Mouse (Mus musculus): ENCODE measurements around the gene Fgfr2. TPM values are rescaled to one million over a fixed set of nuclear protein-coding genes. Genes with fewer than 3 reads are reported as not detected.

Gene Fgfr2
- polyA plus RNA-seq, 1 experiment from 2014 or later = 11.2 TPM

DNA sequence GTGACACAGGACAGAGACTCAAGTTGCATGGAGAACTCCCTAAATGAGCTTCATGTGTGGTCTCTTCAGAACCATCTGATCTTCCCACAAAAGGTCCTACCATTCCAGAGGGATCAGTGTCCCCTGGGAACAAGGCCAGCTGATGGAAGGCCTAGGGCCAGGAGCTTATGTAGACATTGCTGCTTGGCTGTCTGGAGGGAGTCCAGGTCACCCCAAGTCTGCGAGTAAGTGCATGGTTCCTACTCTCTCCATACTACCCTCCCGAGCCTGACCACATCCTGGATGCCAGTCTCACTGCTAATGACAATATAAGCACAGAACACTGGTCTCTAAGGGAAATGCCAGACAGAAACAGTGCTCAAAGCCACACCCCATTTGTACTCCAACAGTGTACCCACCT is 39.0 kb upstream of the Fgfr2 start:
- no peak overlapping the region for H3K4me3 ChIP-seq (ENCODE audit: low read depth, low read length)
- H3K27me3 ChIP-seq (ENCODE audit: insufficient read depth, low read length) = no peaks in the 10 kb centered on the region
- no peak overlapping the region for H3K27ac ChIP-seq (ENCODE audit: low read depth)
- no peak overlapping the region for H3K9ac ChIP-seq (replicated peaks)
- 35% methylated on average over 2 of the region's 2 CpGs for WGBS (ENCODE audit: insufficient replicate concordance)
- no peaks in the 10 kb centered on the region; the same call in 1 of the 2 replicates for H3K4me1 ChIP-seq (ENCODE audit: insufficient read depth)
- TF ChIP-seq EP300 (IDR thresholded peaks at IDR 0.05; ENCODE audit: low read depth) = no peak
- TF ChIP-seq CTCF (IDR thresholded peaks at IDR 0.05; ENCODE audit: low read depth) = no peak
- H3K9me3 ChIP-seq (ENCODE audit: low read length) = no peaks in the 10 kb centered on the region
- H3K36me3 ChIP-seq (replicated peaks; ENCODE audit: insufficient read depth, low read length) = no peaks in the 10 kb centered on the region
- no peak for DNase-seq
- ATAC-seq = no peak
- H3K4me2 ChIP-seq (ENCODE audit: low read depth, low read length) = no peak overlapping the region

DNA sequence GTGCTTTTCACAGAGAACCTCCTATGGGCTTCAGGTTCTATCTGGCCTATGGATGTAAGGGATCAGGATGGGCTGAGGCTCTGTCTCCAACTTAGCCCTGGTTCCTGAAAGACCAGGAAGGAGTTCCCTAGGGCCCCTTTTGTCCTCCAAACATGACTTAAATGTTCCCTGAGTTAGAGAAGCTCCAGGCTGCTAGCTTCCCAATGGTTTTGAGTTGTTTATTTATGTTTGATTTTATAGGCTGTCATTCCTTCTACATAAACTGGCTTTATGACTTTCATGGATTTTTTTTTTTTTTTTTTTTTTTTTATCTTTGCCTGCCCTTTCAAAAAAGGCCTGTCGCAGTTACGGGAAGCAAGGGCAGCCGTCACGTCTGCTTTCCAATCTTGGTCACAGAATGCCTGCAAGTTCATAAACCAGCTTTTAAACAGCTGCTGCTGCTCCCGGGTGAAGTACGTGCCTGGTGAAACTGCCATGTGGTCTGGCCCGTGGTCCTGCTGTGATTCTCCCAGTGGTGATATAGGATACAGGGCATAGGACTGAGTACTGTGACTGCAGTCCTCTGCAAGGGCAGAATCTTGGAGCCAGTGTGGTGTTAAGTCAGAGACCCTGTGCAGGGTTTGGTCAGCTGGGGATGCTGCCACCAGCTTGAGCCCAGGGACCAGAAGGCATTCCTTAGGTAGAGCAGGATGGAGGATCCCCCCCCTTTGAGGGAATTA is 38.4 kb upstream of the Fgfr2 start:
- Histone ChIP-seq H3K27ac (ENCODE audit: low read depth) (no peak overlapping the region), H3K4me2 (ENCODE audit: low read depth, low read length) (no peak overlapping the region), H3K9ac (replicated peaks) (no peak overlapping the region), H3K27me3 (ENCODE audit: insufficient read depth, low read length) (no peaks in the 10 kb centered on the region), H3K4me3 (ENCODE audit: low read depth, low read length) (no peak overlapping the region), H3K36me3 (replicated peaks; ENCODE audit: insufficient read depth, low read length) (no peaks in the 10 kb centered on the region), H3K4me1 (ENCODE audit: insufficient read depth) (no peaks in the 10 kb centered on the region; the same call in 1 of the 2 replicates), H3K9me3 (ENCODE audit: low read length) (no peaks in the 10 kb centered on the region)
- TF ChIP-seq CTCF (IDR thresholded peaks at IDR 0.05; ENCODE audit: low read depth) (no peak), EP300 (IDR thresholded peaks at IDR 0.05; ENCODE audit: low read depth) (no peak)
- ATAC-seq (no peak), DNase-seq (no peak)
- WGBS (ENCODE audit: insufficient replicate concordance) = 65% methylated on average over 7 of the region's 7 CpGs

DNA sequence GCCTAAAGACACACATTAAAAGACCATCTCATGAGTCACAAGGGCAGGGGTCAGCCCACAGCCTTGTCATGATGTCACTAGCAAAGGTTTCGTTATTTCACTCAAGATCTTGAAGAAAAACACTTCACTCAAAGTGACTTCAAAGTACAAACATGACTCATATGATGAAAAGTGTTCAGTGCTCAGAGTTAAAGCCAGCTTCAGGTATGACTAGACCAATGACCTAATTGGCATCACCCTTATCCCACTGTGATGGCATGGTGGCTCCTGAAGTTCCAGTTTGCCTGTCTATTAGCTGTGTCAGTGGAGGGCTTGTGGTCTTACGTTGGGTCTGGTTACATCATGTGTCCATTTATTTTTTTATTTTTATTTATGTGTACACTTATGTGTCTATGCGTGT is 36.4 kb upstream of the Fgfr2 start:
- Histone ChIP-seq H3K27me3 (ENCODE audit: insufficient read depth, low read length) (no peaks in the 10 kb centered on the region), H3K9me3 (ENCODE audit: low read length) (no peaks in the 10 kb centered on the region), H3K4me3 (ENCODE audit: low read depth, low read length) (no peak overlapping the region), H3K27ac (ENCODE audit: low read depth) (no peak overlapping the region), H3K4me1 (ENCODE audit: insufficient read depth) (no peaks in the 10 kb centered on the region; the same call in 1 of the 2 replicates), H3K4me2 (ENCODE audit: low read depth, low read length) (no peak overlapping the region), H3K36me3 (replicated peaks; ENCODE audit: insufficient read depth, low read length) (no peaks in the 10 kb centered on the region), H3K9ac (replicated peaks) (no peak overlapping the region)
- TF ChIP-seq EP300 (IDR thresholded peaks at IDR 0.05; ENCODE audit: low read depth) (no peak), CTCF (IDR thresholded peaks at IDR 0.05; ENCODE audit: low read depth) (no peak)
- WGBS (ENCODE audit: insufficient replicate concordance) = 85% methylated on average over 3 of the region's 3 CpGs
- DNase-seq = no peak
- no peak for ATAC-seq

GRCm38 (mm10) chr7:133155621-133156020 is 32.5 kb upstream of the Fgfr2 start:
- ATAC-seq (no peak), DNase-seq (no peak)
- no peak overlapping the region for H3K4me2 ChIP-seq (ENCODE audit: low read depth, low read length)
- TF ChIP-seq EP300 (IDR thresholded peaks at IDR 0.05; ENCODE audit: low read depth) = no peak
- no peak for TF ChIP-seq CTCF (IDR thresholded peaks at IDR 0.05; ENCODE audit: low read depth)
- H3K36me3 ChIP-seq (replicated peaks; ENCODE audit: insufficient read depth, low read length) = no peaks in the 10 kb centered on the region
- no peak overlapping the region for H3K27ac ChIP-seq (ENCODE audit: low read depth)
- H3K27me3 ChIP-seq (ENCODE audit: insufficient read depth, low read length) = no peaks in the 10 kb centered on the region
- no peaks in the 10 kb centered on the region for H3K4me1 ChIP-seq (ENCODE audit: insufficient read depth)
- no peaks in the 10 kb centered on the region for H3K9me3 ChIP-seq (ENCODE audit: low read length)
- 89% methylated on average over 12 of the region's 12 CpGs for WGBS (ENCODE audit: insufficient replicate concordance)
- no peak overlapping the region for H3K4me3 ChIP-seq (ENCODE audit: low read depth, low read length)
- no peak overlapping the region for H3K9ac ChIP-seq (replicated peaks)

DNA sequence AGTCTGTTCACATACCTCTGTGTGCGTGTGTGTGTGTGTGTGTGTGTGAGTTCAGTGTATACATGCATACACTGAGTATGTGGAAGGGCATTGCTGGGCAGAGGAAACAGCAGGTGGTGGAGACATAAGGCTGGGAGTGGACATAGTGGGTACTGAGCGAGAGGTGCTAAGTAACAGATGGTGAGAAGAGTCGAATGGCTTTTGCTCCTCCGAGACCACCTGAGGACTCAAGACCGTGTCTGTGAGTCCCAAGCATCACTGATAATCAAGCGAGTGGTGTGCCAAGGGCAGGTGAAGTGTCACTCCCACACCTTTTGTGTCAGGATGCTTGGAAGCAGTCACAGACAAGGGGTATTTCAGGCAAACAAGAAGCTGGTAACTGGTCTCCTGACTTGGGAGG is 31.7 kb upstream of the Fgfr2 start:
- 80% methylated on average over 6 of the region's 6 CpGs for WGBS (ENCODE audit: insufficient replicate concordance)
- no peak for ATAC-seq
- Histone ChIP-seq H3K4me1 (ENCODE audit: insufficient read depth) (no peaks in the 10 kb centered on the region), H3K36me3 (replicated peaks; ENCODE audit: insufficient read depth, low read length) (no peaks in the 10 kb centered on the region), H3K4me2 (ENCODE audit: low read depth, low read length) (no peak overlapping the region), H3K4me3 (ENCODE audit: low read depth, low read length) (no peak overlapping the region), H3K27ac (ENCODE audit: low read depth) (no peak overlapping the region), H3K9ac (replicated peaks) (no peak overlapping the region), H3K27me3 (ENCODE audit: insufficient read depth, low read length) (no peaks in the 10 kb centered on the region), H3K9me3 (ENCODE audit: low read length) (no peaks in the 10 kb centered on the region)
- TF ChIP-seq EP300 (IDR thresholded peaks at IDR 0.05; ENCODE audit: low read depth) = no peak
- TF ChIP-seq CTCF (IDR thresholded peaks at IDR 0.05; ENCODE audit: low read depth) = no peak
- DNase-seq = no peak

GRCm38 (mm10) chr7:133139689-133140336 is 16.7 kb upstream of the Fgfr2 start:
- WGBS (ENCODE audit: insufficient replicate concordance) = 75% methylated on average over 8 of the region's 8 CpGs
- no peak for ATAC-seq

More at GRCm38 (mm10) chr7:133139689-133140336, 16.7 kb upstream of the Fgfr2 start:
- no peak for DNase-seq
- no peak for TF ChIP-seq CTCF (IDR thresholded peaks at IDR 0.05; ENCODE audit: low read depth)
- TF ChIP-seq EP300 (IDR thresholded peaks at IDR 0.05; ENCODE audit: low read depth) = no peak
- H3K27ac ChIP-seq (ENCODE audit: low read depth) = no peak overlapping the region
- no peak overlapping the region for H3K9ac ChIP-seq (replicated peaks)
- H3K4me3 ChIP-seq (ENCODE audit: low read depth, low read length) = no peak overlapping the region
- no peak overlapping the region for H3K4me2 ChIP-seq (ENCODE audit: low read depth, low read length)
- H3K36me3 ChIP-seq (replicated peaks; ENCODE audit: insufficient read depth, low read length) = no peaks in the 10 kb centered on the region
- no peaks in the 10 kb centered on the region for H3K4me1 ChIP-seq (ENCODE audit: insufficient read depth)
- H3K27me3 ChIP-seq (ENCODE audit: insufficient read depth, low read length) = no peaks in the 10 kb centered on the region
- no peaks in the 10 kb centered on the region for H3K9me3 ChIP-seq (ENCODE audit: low read length)

Data from liver, postnatal 0 days (tissue).